Mouse (Mus musculus) thymus, adult 2 months (tissue): ENCODE measurements around the gene BC024978. TPM values are rescaled to one million over a fixed set of nuclear protein-coding genes. Genes with fewer than 3 reads are reported as not detected.

ENCODE experiments used
- DNase-seq: peaks from one replicate; pipeline ENCODE4 v3.0.0; 2021
- H3K27ac ChIP-seq: fragments of 200-500 bp; 2 replicates; pipeline ENCODE4 v1.5.1; 2012; ENCODE audit warnings: low read length, control low read depth; ENCODE audit not compliant: control insufficient read depth, insufficient read depth
- H3K27me3 ChIP-seq: fragments of 200-500 bp; 2 replicates; pipeline ENCODE4 v1.6.1; 2012; ENCODE audit warnings: mild to moderate bottlenecking, low read length, moderate library complexity, mixed read lengths; ENCODE audit not compliant: control insufficient read depth, insufficient read depth
- H3K36me3 ChIP-seq: fragments of 200-500 bp; 2 replicates; pipeline ENCODE4 v1.6.1; 2012; ENCODE audit warnings: mild to moderate bottlenecking, low read length, moderate library complexity; ENCODE audit not compliant: control insufficient read depth, insufficient read depth
- H3K4me1 ChIP-seq: fragments of 200-500 bp; replicated peaks from 2 replicates; pipeline ENCODE4 v1.6.1; 2012; ENCODE audit warnings: low read length; ENCODE audit not compliant: control insufficient read depth, insufficient read depth
- H3K4me3 ChIP-seq: fragments of 200-500 bp; 2 replicates; pipeline ENCODE4 v1.5.1; 2012; ENCODE audit warnings: mild to moderate bottlenecking, low read length, control low read depth, moderate library complexity; ENCODE audit not compliant: control insufficient read depth, insufficient read depth
- CTCF ChIP-seq: fragments of 200-500 bp; IDR thresholded peaks from 2 replicates; pipeline ENCODE4 v1.5.1; 2012; ENCODE audit warnings: mild to moderate bottlenecking, control low read depth, low read length, moderate library complexity, borderline replicate concordance; ENCODE audit not compliant: control insufficient read depth, poor library complexity, insufficient read depth; ENCODE audit errors: extremely low read depth
- POLR2A ChIP-seq: fragments of 200-500 bp; IDR thresholded peaks from 2 replicates; pipeline ENCODE4 v1.6.1; 2012; ENCODE audit warnings: mild to moderate bottlenecking, low read length, control low read depth, moderate library complexity; ENCODE audit not compliant: control insufficient read depth, poor library complexity, insufficient read depth; ENCODE audit errors: extremely low read depth
- WGBS: fragments of 180-500 bp; shearing (Covaris S2); methylation state at CpG from one replicate; pipeline ENCODE4 v1.1.7; 2018; 5-methylcytosine and 5-hydroxymethylcytosine counted together
- polyA plus RNA-seq: library from polyadenylated mRNA; depleted of rRNA; stranded (reverse); fragments of >200 nt; gene quantifications from 2 replicates; pipeline ENCODE4 v1.2.3, GENCODE M21; 2012

BC024978 gene
- polyA plus RNA-seq, 1 experiment = 20.9 TPM

GRCm38 (mm10) chr7:27221939-27222338 is 26.4 kb downstream of the BC024978 start:
- 85% methylated on average over 6 of the region's 6 CpGs for WGBS
- no peak for DNase-seq
- Histone ChIP-seq H3K27me3 (no peaks in the 10 kb centered on the region), H3K36me3 (no peaks in the 10 kb centered on the region), H3K27ac (no peak overlapping the region), H3K4me1 (peaks cover 19% of the 10 kb centered on the region), H3K4me3 (no peak overlapping the region)
- TF ChIP-seq POLR2A = no peak
- TF ChIP-seq CTCF = no peak

GRCm38 (mm10) chr7:27222538-27222937 is 27.0 kb downstream of the BC024978 start:
- 85% methylated on average over 1 of the region's 1 CpGs for WGBS
- Histone ChIP-seq H3K4me3 (no peak overlapping the region), H3K27me3 (no peaks in the 10 kb centered on the region), H3K36me3 (no peaks in the 10 kb centered on the region), H3K27ac (no peak overlapping the region), H3K4me1 (peaks cover 25% of the 10 kb centered on the region)
- TF ChIP-seq POLR2A (no peak), CTCF (no peak)
- DNase-seq = no peak

DNA sequence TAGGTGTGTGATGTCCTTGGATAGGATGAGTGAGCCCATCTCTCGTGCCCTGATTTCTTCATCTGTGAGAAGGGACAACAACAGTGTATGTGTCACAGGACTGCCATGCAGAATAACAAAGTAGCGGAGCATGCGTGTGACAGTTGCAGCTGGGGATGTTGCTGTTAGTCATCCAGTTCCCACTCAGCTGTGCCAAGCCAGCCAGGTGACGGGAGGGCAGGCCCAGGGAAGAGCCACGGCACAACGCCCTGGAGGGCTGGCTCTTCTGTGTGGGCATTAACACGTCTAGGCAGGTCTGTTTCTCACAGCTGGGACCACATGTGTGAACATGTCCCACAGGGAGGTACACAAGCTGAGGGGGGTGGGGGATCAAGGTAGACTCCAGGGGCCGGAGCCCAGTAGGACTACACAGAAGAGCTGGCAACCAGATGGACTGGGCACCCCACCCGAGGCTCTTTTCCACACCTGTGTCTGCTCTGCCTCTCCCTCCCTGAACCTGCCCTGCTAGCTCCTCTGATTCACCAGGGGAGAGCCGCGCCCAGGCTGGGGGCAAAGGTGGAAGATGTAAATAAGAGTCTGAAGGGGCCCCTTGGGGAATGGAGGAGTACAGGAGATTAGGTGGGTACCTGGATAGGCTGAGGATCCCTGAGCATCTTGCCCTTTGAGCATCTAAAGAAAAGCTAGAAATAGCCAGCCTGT is 29.4 kb downstream of the BC024978 start:
- WGBS = 87% methylated on average over 11 of the region's 11 CpGs
- TF ChIP-seq CTCF = no peak
- Histone ChIP-seq H3K4me3 (no peak overlapping the region), H3K36me3 (no peaks in the 10 kb centered on the region), H3K27me3 (no peaks in the 10 kb centered on the region), H3K4me1 (peaks cover 32% of the 10 kb centered on the region), H3K27ac (no peak overlapping the region)
- DNase-seq = no peak

DNA sequence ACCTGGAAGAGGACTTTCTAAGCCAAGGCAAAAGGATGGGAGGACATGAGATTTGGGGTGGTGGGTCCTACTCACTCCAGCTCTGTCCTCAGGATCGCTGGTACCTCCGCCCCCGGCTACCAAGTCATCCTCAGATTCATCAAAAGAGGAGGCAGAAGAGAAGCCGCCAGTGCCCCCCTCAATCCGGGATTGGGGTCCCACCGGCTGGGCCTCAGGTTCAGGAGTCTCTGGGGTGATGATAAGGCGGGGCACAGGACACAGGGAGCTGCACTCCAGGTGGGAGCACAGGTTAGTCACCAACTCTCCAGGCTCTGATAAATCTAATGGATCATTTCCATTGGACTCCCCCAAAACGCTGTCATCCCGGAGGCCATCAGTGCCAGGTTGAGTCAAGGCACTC is 31.7 kb downstream of the BC024978 start:
- Histone ChIP-seq H3K4me1 (peaks cover 32% of the 10 kb centered on the region), H3K36me3 (no peaks in the 10 kb centered on the region), H3K4me3 (peak overlapping the region; percentile 65), H3K27ac (no peak overlapping the region), H3K27me3 (no peaks in the 10 kb centered on the region)
- 76% methylated on average over 9 of the region's 9 CpGs for WGBS
- TF ChIP-seq POLR2A (no peak), CTCF (no peak)
- DNase-seq = no peak

DNA sequence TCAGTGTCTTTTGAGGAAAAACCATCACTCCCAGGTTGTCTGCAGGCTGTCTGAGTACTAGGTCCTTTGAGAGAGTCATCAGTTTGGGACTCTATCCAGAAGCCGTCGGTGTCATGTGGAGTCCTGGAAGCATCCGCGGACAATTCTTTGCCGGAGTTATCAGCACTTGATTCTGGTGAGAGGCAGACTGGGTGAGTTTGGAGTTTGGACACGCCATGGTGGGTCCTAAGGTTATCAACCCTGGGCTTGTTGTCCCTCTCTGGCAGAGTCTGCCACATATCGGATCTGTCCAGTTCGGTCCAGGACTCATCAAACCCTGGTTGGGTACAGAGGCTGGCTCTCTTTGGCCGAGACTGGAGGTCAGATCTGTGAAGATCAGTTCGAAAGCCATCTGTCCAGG is 32.1 kb downstream of the BC024978 start:
- Histone ChIP-seq H3K27ac (no peak overlapping the region), H3K4me1 (peaks cover 36% of the 10 kb centered on the region), H3K4me3 (peak overlapping the region; percentile 65), H3K36me3 (no peaks in the 10 kb centered on the region), H3K27me3 (no peaks in the 10 kb centered on the region)
- peak; percentile 7 for DNase-seq
- TF ChIP-seq CTCF (no peak), POLR2A (no peak)
- 19% methylated on average over 10 of the region's 10 CpGs for WGBS

- Histone ChIP-seq H3K36me3 (no peaks in the 10 kb centered on the region), H3K4me1 (peaks cover 37% of the 10 kb centered on the region), H3K4me3 (peak within 1 kb of the TSS; percentile 65), H3K27me3 (no peaks in the 10 kb centered on the region), H3K27ac (peak within 1 kb of the TSS; percentile 44)
- peak; percentile 91 for DNase-seq
- under 1% methylated on average over 49 of the region's 49 CpGs for WGBS
- TF ChIP-seq CTCF = no peak
- TF ChIP-seq POLR2A = peak; percentile 88
These were observed 32.8 kb downstream of the BC024978 start, which contains the start of gene Itpkc for GRCm38 (mm10) chr7:27228281-27228821. Itpkc (minus strand) TSS chr7:27228661.

- Histone ChIP-seq H3K4me1 (peaks cover 42% of the 10 kb centered on the region), H3K27ac (peak overlapping the region; percentile 44), H3K4me3 (peak overlapping the region; percentile 65), H3K27me3 (no peaks in the 10 kb centered on the region), H3K36me3 (no peaks in the 10 kb centered on the region)
- TF ChIP-seq CTCF (no peak), POLR2A (no peak)
- 20% methylated on average over 6 of the region's 6 CpGs for WGBS
- DNase-seq = no peak
These were observed 33.3 kb downstream of the BC024978 start for GRCm38 (mm10) chr7:27228865-27229264.
